Mouse (Mus musculus): ENCODE results near the gene Ncbp1. TPM values are rescaled to one million over a fixed set of nuclear protein-coding genes. Genes with fewer than 3 reads are reported as not detected.

The Ncbp1 gene
- polyA plus RNA-seq, 1 experiment from 2014 or later: 64.5 TPM

- Histone ChIP-seq H3K4me3 (ENCODE audit: low read length) (no peak overlapping the region), H3K4me2 (ENCODE audit: low read depth, low read length) (no peak overlapping the region), H3K9ac (ENCODE audit: low read length) (no peak overlapping the region), H3K9me3 (ENCODE audit: control insufficient read depth, low read length) (no peaks in the 10 kb centered on the region; the same call in 1 of the 2 replicates), H3K36me3 (ENCODE audit: control insufficient read depth, insufficient read depth, low read length) (no peaks in the 10 kb centered on the region), H3K27me3 (ENCODE audit: control insufficient read depth, insufficient read depth, low read depth, low read length) (no peaks in the 10 kb centered on the region), H3K4me1 (replicated peaks; ENCODE audit: control insufficient read depth, insufficient read depth, low read length) (peaks cover 5% of the 10 kb centered on the region; the same call in 1 of the 2 replicates), H3K27ac (ENCODE audit: low read length) (no peak overlapping the region)
- ATAC-seq (ENCODE audit: low read depth): peak; percentile 37; the same call in 1 of the 2 replicates
- WGBS: 31% methylated on average over 7 of the region's 7 CpGs
Measured at GRCm38 (mm10) chr4:46100539-46100938, 37.9 kb upstream of the Ncbp1 start.

GRCm38 (mm10) chr4:46101211-46101711, 37.2 kb upstream of the Ncbp1 start:
- Histone ChIP-seq H3K27ac (ENCODE audit: low read length) (no peak overlapping the region), H3K4me2 (ENCODE audit: low read depth, low read length) (no peak overlapping the region), H3K27me3 (ENCODE audit: control insufficient read depth, insufficient read depth, low read depth, low read length) (no peaks in the 10 kb centered on the region), H3K9ac (ENCODE audit: low read length) (no peak overlapping the region), H3K9me3 (ENCODE audit: control insufficient read depth, low read length) (no peaks in the 10 kb centered on the region; the same call in 1 of the 2 replicates), H3K4me3 (ENCODE audit: low read length) (no peak overlapping the region), H3K36me3 (ENCODE audit: control insufficient read depth, insufficient read depth, low read length) (no peaks in the 10 kb centered on the region), H3K4me1 (replicated peaks; ENCODE audit: control insufficient read depth, insufficient read depth, low read length) (peaks cover 5% of the 10 kb centered on the region; the same call in 1 of the 2 replicates)
- peak; percentile 44; the same call in 1 of the 2 replicates for ATAC-seq (ENCODE audit: low read depth)
- 25% methylated on average over 14 of the region's 14 CpGs for WGBS

GRCm38 (mm10) chr4:46102078-46102769, 36.2 kb upstream of the Ncbp1 start:
- H3K27ac ChIP-seq (ENCODE audit: low read length): no peak overlapping the region
- no peaks in the 10 kb centered on the region for H3K36me3 ChIP-seq (ENCODE audit: control insufficient read depth, insufficient read depth, low read length)
- ATAC-seq (ENCODE audit: low read depth): no peak
- H3K9me3 ChIP-seq (ENCODE audit: control insufficient read depth, low read length): no peaks in the 10 kb centered on the region; the same call in 1 of the 2 replicates
- H3K27me3 ChIP-seq (ENCODE audit: control insufficient read depth, insufficient read depth, low read depth, low read length): no peaks in the 10 kb centered on the region
- H3K4me1 ChIP-seq (replicated peaks; ENCODE audit: control insufficient read depth, insufficient read depth, low read length): peaks cover 5% of the 10 kb centered on the region; the same call in 1 of the 2 replicates
- H3K4me3 ChIP-seq (ENCODE audit: low read length): no peak overlapping the region
- no peak overlapping the region for H3K9ac ChIP-seq (ENCODE audit: low read length)
- 90% methylated on average over 10 of the region's 10 CpGs for WGBS
- no peak overlapping the region for H3K4me2 ChIP-seq (ENCODE audit: low read depth, low read length)

- no peak for ATAC-seq (ENCODE audit: low read depth)
- H3K36me3 ChIP-seq (ENCODE audit: control insufficient read depth, insufficient read depth, low read length): peaks cover 11% of the 10 kb centered on the region
- no peaks in the 10 kb centered on the region; the same call in 1 of the 2 replicates for H3K4me1 ChIP-seq (replicated peaks; ENCODE audit: control insufficient read depth, insufficient read depth, low read length)
- H3K9me3 ChIP-seq (ENCODE audit: control insufficient read depth, low read length): no peaks in the 10 kb centered on the region
- H3K4me2 ChIP-seq (ENCODE audit: low read depth, low read length): no peak overlapping the region
- H3K27me3 ChIP-seq (ENCODE audit: control insufficient read depth, insufficient read depth, low read depth, low read length): no peaks in the 10 kb centered on the region
- no peak overlapping the region for H3K27ac ChIP-seq (ENCODE audit: low read length)
- H3K9ac ChIP-seq (ENCODE audit: low read length): no peak overlapping the region
- no peak overlapping the region for H3K4me3 ChIP-seq (ENCODE audit: low read length)
- 88% methylated on average over 8 of the region's 8 CpGs for WGBS
Measured at GRCm38 (mm10) chr4:46110084-46110483, 28.3 kb upstream of the Ncbp1 start.

- no peak overlapping the region for H3K9ac ChIP-seq (ENCODE audit: low read length)
- WGBS: 49% methylated on average over 3 of the region's 3 CpGs
- H3K9me3 ChIP-seq (ENCODE audit: control insufficient read depth, low read length): no peaks in the 10 kb centered on the region
- no peaks in the 10 kb centered on the region for H3K27me3 ChIP-seq (ENCODE audit: control insufficient read depth, insufficient read depth, low read depth, low read length)
- peaks cover 22% of the 10 kb centered on the region for H3K36me3 ChIP-seq (ENCODE audit: control insufficient read depth, insufficient read depth, low read length)
- no peaks in the 10 kb centered on the region; the same call in 1 of the 2 replicates for H3K4me1 ChIP-seq (replicated peaks; ENCODE audit: control insufficient read depth, insufficient read depth, low read length)
- no peak overlapping the region for H3K4me2 ChIP-seq (ENCODE audit: low read depth, low read length)
- ATAC-seq (ENCODE audit: low read depth): peak; percentile 26; the same call in 1 of the 2 replicates
- no peak overlapping the region for H3K27ac ChIP-seq (ENCODE audit: low read length)
- no peak overlapping the region for H3K4me3 ChIP-seq (ENCODE audit: low read length)
Measured at GRCm38 (mm10) chr4:46111361-46111760, 27.1 kb upstream of the Ncbp1 start.

GRCm38 (mm10) chr4:46115308-46115707, 23.1 kb upstream of the Ncbp1 start:
- Histone ChIP-seq H3K36me3 (ENCODE audit: control insufficient read depth, insufficient read depth, low read length) (peaks cover 54% of the 10 kb centered on the region), H3K9me3 (ENCODE audit: control insufficient read depth, low read length) (no peaks in the 10 kb centered on the region), H3K4me3 (ENCODE audit: low read length) (no peak overlapping the region), H3K27ac (ENCODE audit: low read length) (no peak overlapping the region), H3K27me3 (ENCODE audit: control insufficient read depth, insufficient read depth, low read depth, low read length) (no peaks in the 10 kb centered on the region), H3K9ac (ENCODE audit: low read length) (no peak overlapping the region), H3K4me1 (replicated peaks; ENCODE audit: control insufficient read depth, insufficient read depth, low read length) (no peaks in the 10 kb centered on the region; the same call in 1 of the 2 replicates), H3K4me2 (ENCODE audit: low read depth, low read length) (no peak overlapping the region)
- 72% methylated on average over 1 of the region's 1 CpGs for WGBS
- ATAC-seq (ENCODE audit: low read depth): no peak

- no peak overlapping the region for H3K9ac ChIP-seq (ENCODE audit: low read length)
- no peaks in the 10 kb centered on the region for H3K9me3 ChIP-seq (ENCODE audit: control insufficient read depth, low read length)
- ATAC-seq (ENCODE audit: low read depth): no peak
- H3K27me3 ChIP-seq (ENCODE audit: control insufficient read depth, insufficient read depth, low read depth, low read length): no peaks in the 10 kb centered on the region
- no peak overlapping the region for H3K27ac ChIP-seq (ENCODE audit: low read length)
- H3K4me3 ChIP-seq (ENCODE audit: low read length): no peak overlapping the region
- WGBS: 83% methylated on average over 10 of the region's 10 CpGs
- H3K4me2 ChIP-seq (ENCODE audit: low read depth, low read length): no peak overlapping the region
- peaks cover 57% of the 10 kb centered on the region for H3K36me3 ChIP-seq (ENCODE audit: control insufficient read depth, insufficient read depth, low read length)
- no peaks in the 10 kb centered on the region; the same call in 1 of the 2 replicates for H3K4me1 ChIP-seq (replicated peaks; ENCODE audit: control insufficient read depth, insufficient read depth, low read length)
Measured at GRCm38 (mm10) chr4:46116544-46117175, 21.8 kb upstream of the Ncbp1 start.

GRCm38 (mm10) chr4:46117536-46117935, 20.9 kb upstream of the Ncbp1 start:
- H3K4me3 ChIP-seq (ENCODE audit: low read length): no peak overlapping the region
- H3K9me3 ChIP-seq (ENCODE audit: control insufficient read depth, low read length): no peaks in the 10 kb centered on the region
- ATAC-seq (ENCODE audit: low read depth): no peak
- H3K4me2 ChIP-seq (ENCODE audit: low read depth, low read length): no peak overlapping the region
- no peak overlapping the region for H3K27ac ChIP-seq (ENCODE audit: low read length)
- no peaks in the 10 kb centered on the region for H3K4me1 ChIP-seq (replicated peaks; ENCODE audit: control insufficient read depth, insufficient read depth, low read length)
- peaks cover 57% of the 10 kb centered on the region for H3K36me3 ChIP-seq (ENCODE audit: control insufficient read depth, insufficient read depth, low read length)
- 86% methylated on average over 4 of the region's 4 CpGs for WGBS
- no peak overlapping the region for H3K9ac ChIP-seq (ENCODE audit: low read length)
- H3K27me3 ChIP-seq (ENCODE audit: control insufficient read depth, insufficient read depth, low read depth, low read length): no peaks in the 10 kb centered on the region

- Histone ChIP-seq H3K9ac (ENCODE audit: low read length) (no peak overlapping the region), H3K4me1 (replicated peaks; ENCODE audit: control insufficient read depth, insufficient read depth, low read length) (no peaks in the 10 kb centered on the region), H3K9me3 (ENCODE audit: control insufficient read depth, low read length) (no peaks in the 10 kb centered on the region), H3K4me2 (ENCODE audit: low read depth, low read length) (no peak overlapping the region), H3K27me3 (ENCODE audit: control insufficient read depth, insufficient read depth, low read depth, low read length) (no peaks in the 10 kb centered on the region), H3K4me3 (ENCODE audit: low read length) (no peak overlapping the region), H3K27ac (ENCODE audit: low read length) (no peak overlapping the region), H3K36me3 (ENCODE audit: control insufficient read depth, insufficient read depth, low read length) (peaks cover 62% of the 10 kb centered on the region)
- 91% methylated on average over 14 of the region's 14 CpGs for WGBS
- no peak for ATAC-seq (ENCODE audit: low read depth)
Measured at GRCm38 (mm10) chr4:46119514-46120094, 18.8 kb upstream of the Ncbp1 start.
